Mouse (Mus musculus) midbrain, embryonic 14.5 days (tissue): ENCODE results near the gene Rnft2. TPM values are rescaled to one million over a fixed set of nuclear protein-coding genes. Genes with fewer than 3 reads are reported as not detected.

Source experiments
- ATAC-seq: fragments of 200-750 bp; cut with Nextera tagmentation; 2 replicates; pipeline ENCODE4 v1.8.0; 2017; ENCODE audit warnings: moderate number of reproducible peaks, moderate library complexity; ENCODE audit not compliant: low FRiP score, low TSS enrichment
- DNase-seq: peaks from one replicate; pipeline ENCODE4 v3.0.0-alpha.2; 2015
- H3K27ac ChIP-seq: fragments of 300-500 bp; sonication (generic); replicated peaks from 2 replicates; pipeline ENCODE4 v1.5.1; 2014; ENCODE audit warnings: mild to moderate bottlenecking, low read depth, low read length, moderate library complexity
- H3K27me3 ChIP-seq: fragments of 300-500 bp; sonication (generic); 2 replicates; pipeline ENCODE4 v1.6.1; 2014; ENCODE audit warnings: low read length, control low read depth, mixed read lengths; ENCODE audit not compliant: control insufficient read depth, insufficient read depth
- H3K36me3 ChIP-seq: fragments of 300-500 bp; sonication (generic); 2 replicates; pipeline ENCODE4 v1.6.1; 2014; ENCODE audit warnings: low read length, control low read depth; ENCODE audit not compliant: control insufficient read depth, insufficient read depth
- H3K4me1 ChIP-seq: fragments of 300-500 bp; sonication (generic); 2 replicates; pipeline ENCODE4 v1.6.1; 2014; ENCODE audit warnings: mild to moderate bottlenecking, antibody characterized with exemption, low read length, control low read depth; ENCODE audit not compliant: control insufficient read depth, insufficient read depth
- H3K4me2 ChIP-seq: fragments of 300-500 bp; sonication (generic); 2 replicates; pipeline ENCODE4 v1.6.1; 2014; ENCODE audit warnings: mild to moderate bottlenecking, low read length, moderate library complexity
- H3K4me3 ChIP-seq: fragments of 300-500 bp; sonication (generic); replicated peaks from 2 replicates; pipeline ENCODE4 v1.5.1; 2014; ENCODE audit warnings: low read depth, low read length
- H3K9ac ChIP-seq: fragments of 300-500 bp; sonication (generic); replicated peaks from 2 replicates; pipeline ENCODE4 v1.6.1; 2014; ENCODE audit warnings: mild to moderate bottlenecking, low read length, moderate library complexity
- H3K9me3 ChIP-seq: fragments of 300-500 bp; sonication (generic); 2 replicates; pipeline ENCODE4 v1.6.1; 2016; ENCODE audit warnings: low read length, control low read depth, mixed read lengths; ENCODE audit not compliant: control insufficient read depth
- WGBS: fragments of 180-500 bp; shearing (Covaris S2); extraction: QIAGEN DNeasy Blood & Tissue Kit; methylation state at CpG from one replicate; pipeline ENCODE4 v1.1.7; 2014; 5-methylcytosine and 5-hydroxymethylcytosine counted together
- polyA plus RNA-seq: library from polyadenylated mRNA; unstranded; fragments of >200 nt; fragmentation: Nextera tagmentation; extraction: Ambion mirVana; gene quantifications from 2 replicates; pipeline ENCODE4 v1.2.1, GENCODE M21; 2014

The Rnft2 gene
- polyA plus RNA-seq, 1 experiment from 2014 or later = 14.8 TPM

- 88% methylated on average over 10 of the region's 10 CpGs for WGBS
Measured at GRCm38 (mm10) chr5:118260055-118260454, 15.1 kb upstream of the Rnft2 start.

GRCm38 (mm10) chr5:118259636-118260035, 14.7 kb upstream of the Rnft2 start:
- ATAC-seq (no peak), DNase-seq (no peak)
- H3K36me3 ChIP-seq = peaks cover 68% of the 10 kb centered on the region
- H3K9ac ChIP-seq = no peak overlapping the region
- no peak overlapping the region for H3K27ac ChIP-seq
- H3K4me3 ChIP-seq = no peak overlapping the region
- no peaks in the 10 kb centered on the region for H3K27me3 ChIP-seq
- 93% methylated on average over 6 of the region's 6 CpGs for WGBS
- H3K9me3 ChIP-seq = no peaks in the 10 kb centered on the region
- H3K4me1 ChIP-seq = no peaks in the 10 kb centered on the region
- no peak overlapping the region for H3K4me2 ChIP-seq

More at GRCm38 (mm10) chr5:118260055-118260454, 15.1 kb upstream of the Rnft2 start:
- Histone ChIP-seq H3K27me3 (no peaks in the 10 kb centered on the region), H3K4me3 (no peak overlapping the region), H3K4me1 (no peaks in the 10 kb centered on the region), H3K9me3 (no peaks in the 10 kb centered on the region), H3K4me2 (no peak overlapping the region), H3K36me3 (peaks cover 68% of the 10 kb centered on the region), H3K27ac (no peak overlapping the region), H3K9ac (no peak overlapping the region)
- ATAC-seq (no peak), DNase-seq (no peak)

- 57% methylated on average over 6 of the region's 6 CpGs for WGBS
Measured at GRCm38 (mm10) chr5:118259152-118259551, 14.2 kb upstream of the Rnft2 start.

DNA sequence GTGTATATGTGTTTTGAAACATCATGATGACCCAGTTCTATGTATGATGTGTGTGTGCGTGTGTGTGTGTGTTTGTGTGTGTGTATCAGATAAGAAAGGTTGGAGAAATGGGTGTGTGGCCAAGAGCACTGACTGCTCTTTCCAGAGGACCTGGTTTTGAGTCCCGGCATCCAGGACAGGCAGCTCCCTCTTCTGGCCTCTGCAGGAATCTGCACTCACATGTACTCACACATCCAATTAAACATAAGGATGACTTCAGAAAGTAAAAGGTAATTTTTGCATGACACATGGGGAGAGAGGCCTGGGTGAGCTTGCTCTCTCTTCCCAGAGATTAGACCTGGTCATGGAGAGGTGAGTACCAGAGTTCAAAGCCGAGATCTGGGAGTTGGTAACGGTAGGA, 12.1 kb upstream of the Rnft2 start:
- H3K4me2 ChIP-seq = no peak overlapping the region
- H3K36me3 ChIP-seq = peaks cover 59% of the 10 kb centered on the region
- 95% methylated on average over 4 of the region's 4 CpGs for WGBS

More at GRCm38 (mm10) chr5:118259152-118259551, 14.2 kb upstream of the Rnft2 start:
- Histone ChIP-seq H3K4me1 (no peaks in the 10 kb centered on the region), H3K4me3 (no peak overlapping the region), H3K9ac (no peak overlapping the region), H3K27me3 (no peaks in the 10 kb centered on the region), H3K36me3 (peaks cover 68% of the 10 kb centered on the region), H3K4me2 (no peak overlapping the region), H3K27ac (0 out of 2 replicates have a peak overlapping the region, but pooled peaks have one; percentile 55), H3K9me3 (no peaks in the 10 kb centered on the region)
- DNase-seq = no peak
- ATAC-seq = no peak

DNA sequence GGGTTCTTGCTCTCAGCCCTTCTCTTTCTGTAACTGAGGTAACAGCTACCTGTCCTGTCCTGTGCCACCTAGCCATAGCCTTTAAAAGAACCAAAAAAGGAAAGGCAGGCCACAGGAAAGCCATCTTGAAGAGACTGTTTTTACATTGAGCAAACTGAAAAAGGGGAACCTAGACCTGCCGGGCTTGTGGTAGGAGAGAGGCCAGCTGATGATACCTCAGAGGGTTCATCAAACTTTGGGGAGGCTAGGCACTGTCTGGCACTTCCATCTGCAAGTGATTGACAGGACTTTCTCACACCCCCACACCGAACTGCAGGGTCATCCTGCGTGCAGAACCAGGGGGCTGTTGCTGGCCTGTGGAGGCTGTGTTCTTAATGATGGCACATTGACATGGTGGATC, 8.6 kb upstream of the Rnft2 start:
- no peak for ATAC-seq
- Histone ChIP-seq H3K27me3 (no peaks in the 10 kb centered on the region), H3K4me3 (no peak overlapping the region), H3K36me3 (peaks cover 35% of the 10 kb centered on the region), H3K27ac (no peak overlapping the region), H3K9me3 (no peaks in the 10 kb centered on the region), H3K4me1 (no peaks in the 10 kb centered on the region), H3K4me2 (no peak overlapping the region), H3K9ac (no peak overlapping the region)
- 89% methylated on average over 3 of the region's 3 CpGs for WGBS
- no peak for DNase-seq

More for the DNA sequence above, 12.1 kb upstream of the Rnft2 start:
- H3K9me3 ChIP-seq = no peaks in the 10 kb centered on the region
- no peaks in the 10 kb centered on the region for H3K27me3 ChIP-seq
- no peaks in the 10 kb centered on the region for H3K4me1 ChIP-seq
- no peak overlapping the region for H3K9ac ChIP-seq
- H3K4me3 ChIP-seq = no peak overlapping the region
- DNase-seq = no peak
- ATAC-seq = no peak
- H3K27ac ChIP-seq = no peak overlapping the region

DNA sequence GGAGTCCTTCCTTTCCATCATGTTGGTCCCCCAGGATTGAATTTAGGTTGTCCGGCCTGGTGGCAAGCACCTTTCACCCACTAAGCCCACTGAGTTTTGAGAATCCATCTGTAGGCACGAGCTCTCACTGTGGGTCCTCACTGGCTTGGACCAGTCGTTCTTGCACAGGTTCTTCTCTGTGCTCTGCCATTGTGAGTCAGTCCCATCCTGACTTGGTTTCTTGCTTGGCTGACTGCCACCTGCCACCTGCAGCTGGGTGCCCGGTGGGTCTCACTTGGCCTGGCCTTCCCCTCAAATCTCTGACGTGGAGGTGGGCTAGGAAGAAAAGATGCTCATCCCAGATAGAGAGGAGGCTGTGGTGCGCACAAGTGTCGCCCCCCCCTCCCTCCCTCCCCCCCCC, 6.1 kb upstream of the Rnft2 start:
- ATAC-seq (no peak), DNase-seq (no peak)
- Histone ChIP-seq H3K27ac (no peak overlapping the region), H3K4me1 (peaks cover 12% of the 10 kb centered on the region), H3K36me3 (peaks cover 14% of the 10 kb centered on the region; the same call in 1 of the 2 replicates), H3K9ac (no peak overlapping the region), H3K4me3 (no peak overlapping the region), H3K4me2 (no peak overlapping the region), H3K9me3 (no peaks in the 10 kb centered on the region), H3K27me3 (no peaks in the 10 kb centered on the region)
- 82% methylated on average over 7 of the region's 7 CpGs for WGBS

DNA sequence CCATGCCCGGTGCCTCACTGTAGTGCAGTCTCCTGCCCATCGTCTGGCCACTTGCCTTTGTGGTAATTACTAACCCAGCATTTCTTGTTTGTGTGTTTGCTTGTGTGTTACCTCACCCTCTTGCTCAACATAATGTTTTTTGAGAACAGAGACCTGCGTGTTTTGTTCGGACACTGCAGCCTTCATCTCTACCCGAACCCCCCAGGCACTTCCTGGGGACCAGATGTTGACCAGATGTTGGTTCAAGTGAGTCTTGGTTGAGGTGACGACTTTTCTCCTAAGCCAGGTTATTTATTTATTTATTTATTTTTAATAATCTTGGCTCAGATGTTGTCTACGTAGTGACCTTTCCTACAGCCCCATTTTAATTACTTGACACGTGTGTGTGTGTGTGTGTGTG, 2.5 kb upstream of the Rnft2 start:
- H3K9me3 ChIP-seq = no peaks in the 10 kb centered on the region
- H3K27ac ChIP-seq = no peak overlapping the region
- 96% methylated on average over 8 of the region's 8 CpGs for WGBS
- DNase-seq = no peak
- no peak overlapping the region for H3K4me3 ChIP-seq
- H3K9ac ChIP-seq = no peak overlapping the region
- peaks cover 24% of the 10 kb centered on the region for H3K4me1 ChIP-seq
- H3K27me3 ChIP-seq = no peaks in the 10 kb centered on the region
- H3K4me2 ChIP-seq = no peak overlapping the region
- peaks cover 16% of the 10 kb centered on the region for H3K36me3 ChIP-seq
- no peak for ATAC-seq

- ATAC-seq = no peak
- Histone ChIP-seq H3K4me2 (peak overlapping the region; percentile 74), H3K9me3 (no peaks in the 10 kb centered on the region)
Measured at GRCm38 (mm10) chr5:118245606-118246308, 841 bp upstream of the Rnft2 start.

GRCm38 (mm10) chr5:118239671-118240070, 5.2 kb downstream of the Rnft2 start:
- WGBS = 91% methylated on average over 12 of the region's 12 CpGs
- Histone ChIP-seq H3K4me1 (peaks cover 9% of the 10 kb centered on the region), H3K27me3 (no peaks in the 10 kb centered on the region), H3K9me3 (no peaks in the 10 kb centered on the region), H3K4me2 (no peak overlapping the region), H3K36me3 (peaks cover 71% of the 10 kb centered on the region), H3K27ac (no peak overlapping the region), H3K9ac (no peak overlapping the region), H3K4me3 (no peak overlapping the region)
- no peak for ATAC-seq
- no peak for DNase-seq

More at GRCm38 (mm10) chr5:118245606-118246308, 841 bp upstream of the Rnft2 start:
- H3K27me3 ChIP-seq = no peaks in the 10 kb centered on the region
- H3K4me1 ChIP-seq = peaks cover 24% of the 10 kb centered on the region
- peaks cover 30% of the 10 kb centered on the region for H3K36me3 ChIP-seq
- DNase-seq = peak; percentile 34
- 6% methylated on average over 15 of the region's 15 CpGs for WGBS
- H3K4me3 ChIP-seq = peak overlapping the region; percentile 73
- peak overlapping the region; percentile 68 for H3K27ac ChIP-seq
- H3K9ac ChIP-seq = peak overlapping the region; percentile 60
